ENCODE assay signal across 21 mouse cellular contexts in genomic region chrX:42320424-42320823, GRCm38 (mm10).
DNase-seq lines count a peak whose midpoint lies in the region.
"Had no signal": no experiment of that assay in that cellular context is flagged by ENCODE, and none has a peak within 500 bp of the region (broad histone marks: within the 10 kb centered on the region; RNA-seq: fewer than 3 reads in every experiment).

No protein-coding gene starts in this region.

- H3K4me3 ChIP-seq in embryonic facial prominence, embryonic 10.5 days = no peak overlapping the region
- H3K4me3 ChIP-seq: forebrain, embryonic 15.5 days; heart, embryonic 13.5 days; layer of hippocampus, adult 2 months had no signal

- H3K27ac ChIP-seq in embryonic facial prominence, embryonic 10.5 days (replicated peaks) = no peak overlapping the region
- H3K27ac ChIP-seq: forebrain, embryonic 15.5 days; heart, embryonic 13.5 days; layer of hippocampus, adult 2 months; macrophage had no signal

- no peaks in the 10 kb centered on the region for H3K9me3 ChIP-seq in embryonic facial prominence, embryonic 10.5 days
- H3K9me3 ChIP-seq: forebrain, embryonic 15.5 days; heart, embryonic 13.5 days had no signal

- DNase-seq in gastrocnemius, postnatal 25 days = peak; percentile 5
- DNase-seq in gastrocnemius, adult 18-20 months (ENCODE audit: low spot score) = no peak
- peak; percentile 10 for DNase-seq in lung, postnatal 25 days (ENCODE audit: low spot score)
- no peak for DNase-seq in lung, postnatal 14 days
- peak; percentile 6 for DNase-seq in ZHBTc4 (ENCODE audit: low read depth, low spot score)
- DNase-seq in embryonic facial prominence, embryonic 10.5 days (ENCODE audit: low spot score) = peak; percentile 9
- no peak for DNase-seq in adrenal gland, adult 18-20 months (ENCODE audit: low spot score in 2 of 2)
- DNase-seq: adrenal gland, postnatal 10 days; cerebellum, adult 11 months; cerebellum, postnatal 10 days; heart, adult 11 months; heart, postnatal 36 days; kidney, adult 8-10 months; kidney, postnatal 14 days; layer of hippocampus, postnatal 36 days; liver; thymus, postnatal 14 days had no signal

- H3K4me1 ChIP-seq in embryonic facial prominence, embryonic 10.5 days = peaks cover 6% of the 10 kb centered on the region; the same call in 1 of the 2 replicates
- H3K4me1 ChIP-seq: forebrain, embryonic 15.5 days; heart, embryonic 13.5 days had no signal

- no peaks in the 10 kb centered on the region for H3K36me3 ChIP-seq in embryonic facial prominence, embryonic 10.5 days (replicated peaks)
- H3K36me3 ChIP-seq: forebrain, embryonic 15.5 days; heart, embryonic 13.5 days had no signal

- no peaks in the 10 kb centered on the region for H3K27me3 ChIP-seq in embryonic facial prominence, embryonic 10.5 days (replicated peaks; ENCODE audit: low read depth, poor library complexity, severe bottlenecking)
- H3K27me3 ChIP-seq: forebrain, embryonic 15.5 days; heart, embryonic 13.5 days had no signal

- 61% methylated on average over 5 of the region's 5 CpGs for WGBS in embryonic facial prominence, embryonic 10.5 days

Comparison
In these comparisons a context has a peak if more than half of its experiments do, and no peak if none do; other contexts are left out.
1. DNase-seq: peak in gastrocnemius, postnatal 25 days (single experiment), lung, postnatal 25 days (single experiment), ZHBTc4 (single experiment) and embryonic facial prominence, embryonic 10.5 days (single experiment); none in gastrocnemius, adult 18-20 months (single experiment), lung, postnatal 14 days (single experiment) and adrenal gland, adult 18-20 months (0 of 2).